Mouse (Mus musculus): ENCODE results near the gene Zbtb9. TPM values are rescaled to one million over a fixed set of nuclear protein-coding genes. Genes with fewer than 3 reads are reported as not detected.

Zbtb9 gene
- polyA plus RNA-seq, 1 experiment from 2014 or later, result 19.9 TPM

DNA sequence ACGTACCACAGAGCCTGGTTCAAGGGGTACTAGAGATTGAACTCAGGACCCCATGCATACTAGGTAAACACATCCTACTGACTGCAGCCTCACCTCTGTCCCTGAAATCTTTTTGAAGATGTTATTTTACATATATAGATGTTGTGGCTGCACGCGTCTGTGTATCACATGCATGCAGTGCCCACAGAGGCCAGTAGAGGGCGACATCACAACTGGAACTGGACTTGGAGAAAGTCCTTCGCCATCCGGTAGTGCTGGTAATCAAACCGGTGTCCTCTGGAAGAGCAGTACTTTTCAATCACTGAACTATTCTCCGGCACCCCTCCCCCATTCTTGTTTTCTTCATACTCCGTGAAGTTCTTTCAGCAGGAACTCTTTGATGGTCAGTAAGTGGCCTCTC is 31.5 kb downstream of the Zbtb9 start:
- no peak for ATAC-seq (ENCODE audit: low FRiP score, low TSS enrichment)
- Histone ChIP-seq H3K4me3 (ENCODE audit: low read length) (no peak overlapping the region), H3K27me3 (ENCODE audit: insufficient read depth, low read length) (no peaks in the 10 kb centered on the region), H3K9ac (replicated peaks; ENCODE audit: low read length) (no peak overlapping the region), H3K27ac (ENCODE audit: low read length) (no peak overlapping the region), H3K36me3 (ENCODE audit: insufficient read depth, low read length) (no peaks in the 10 kb centered on the region), H3K4me2 (replicated peaks; ENCODE audit: low read depth, low read length) (no peak overlapping the region), H3K4me1 (ENCODE audit: insufficient read depth, low read length) (no peaks in the 10 kb centered on the region), H3K9me3 (ENCODE audit: low read length) (peaks cover 5% of the 10 kb centered on the region; the same call in 1 of the 2 replicates)
- WGBS, result 37% methylated on average over 9 of the region's 9 CpGs

DNA sequence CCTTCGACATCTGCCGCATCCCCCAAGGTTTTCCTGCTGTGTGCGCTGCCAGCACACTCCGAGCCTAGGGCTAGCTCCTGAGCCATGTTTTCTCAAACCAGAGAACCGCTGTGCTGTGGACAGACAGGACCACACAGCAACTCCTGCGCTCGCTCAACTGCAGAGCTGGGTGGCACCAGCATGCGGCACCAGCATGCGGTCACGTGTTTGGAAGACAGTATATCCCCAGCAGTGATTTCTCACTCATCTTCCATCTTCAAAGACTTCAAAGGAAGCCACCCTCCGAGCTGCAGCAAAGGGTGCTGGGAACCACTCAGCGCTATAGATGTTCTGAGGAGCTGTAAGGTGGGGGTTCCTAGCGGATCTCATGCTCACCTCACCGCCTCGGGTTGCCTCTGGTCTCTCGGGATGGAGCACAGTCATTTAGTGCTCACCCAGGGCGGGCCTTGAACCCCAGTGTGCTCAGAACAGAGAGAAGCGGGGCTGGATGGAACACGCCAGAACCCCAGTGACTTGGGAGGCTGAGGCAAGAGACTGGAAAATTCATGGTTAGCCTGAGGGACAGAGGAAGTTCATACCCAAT is 32.0 kb downstream of the Zbtb9 start:
- no peak for ATAC-seq (ENCODE audit: low FRiP score, low TSS enrichment)
- no peaks in the 10 kb centered on the region for H3K27me3 ChIP-seq (ENCODE audit: insufficient read depth, low read length)
- no peak overlapping the region for H3K27ac ChIP-seq (ENCODE audit: low read length)
- 40% methylated on average over 19 of the region's 19 CpGs for WGBS
- H3K4me2 ChIP-seq (replicated peaks; ENCODE audit: low read depth, low read length), result no peak overlapping the region
- no peaks in the 10 kb centered on the region for H3K4me1 ChIP-seq (ENCODE audit: insufficient read depth, low read length)
- no peaks in the 10 kb centered on the region for H3K36me3 ChIP-seq (ENCODE audit: insufficient read depth, low read length)
- no peak overlapping the region for H3K4me3 ChIP-seq (ENCODE audit: low read length)
- no peak overlapping the region for H3K9ac ChIP-seq (replicated peaks; ENCODE audit: low read length)
- H3K9me3 ChIP-seq (ENCODE audit: low read length), result peaks cover 5% of the 10 kb centered on the region; the same call in 1 of the 2 replicates

DNA sequence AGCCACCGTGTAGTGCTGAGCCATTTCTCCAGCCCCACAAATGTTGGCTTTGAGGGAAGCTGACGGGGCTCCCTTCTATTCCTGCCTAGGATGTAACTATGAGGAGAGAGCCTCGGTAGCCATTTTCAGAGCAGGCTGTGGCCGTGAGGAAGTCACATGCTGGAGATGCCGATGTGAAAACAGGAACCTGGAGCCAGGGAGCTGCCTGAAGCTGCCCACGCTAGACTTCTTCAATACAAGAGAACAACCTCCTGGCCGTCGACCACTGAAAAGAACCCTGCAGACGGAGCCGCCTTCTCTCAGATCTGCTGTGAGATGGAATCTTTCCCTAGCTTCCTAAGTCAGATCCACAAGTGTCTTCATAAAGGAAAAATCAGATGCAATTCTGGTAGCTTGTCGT is 32.7 kb downstream of the Zbtb9 start:
- 56% methylated on average over 11 of the region's 11 CpGs for WGBS
- Histone ChIP-seq H3K27ac (ENCODE audit: low read length) (no peak overlapping the region), H3K4me2 (replicated peaks; ENCODE audit: low read depth, low read length) (no peak overlapping the region), H3K27me3 (ENCODE audit: insufficient read depth, low read length) (no peaks in the 10 kb centered on the region), H3K36me3 (ENCODE audit: insufficient read depth, low read length) (no peaks in the 10 kb centered on the region), H3K4me1 (ENCODE audit: insufficient read depth, low read length) (no peaks in the 10 kb centered on the region), H3K9me3 (ENCODE audit: low read length) (peaks cover 5% of the 10 kb centered on the region; the same call in 1 of the 2 replicates), H3K4me3 (ENCODE audit: low read length) (no peak overlapping the region), H3K9ac (replicated peaks; ENCODE audit: low read length) (no peak overlapping the region)
- no peak for ATAC-seq (ENCODE audit: low FRiP score, low TSS enrichment)

DNA sequence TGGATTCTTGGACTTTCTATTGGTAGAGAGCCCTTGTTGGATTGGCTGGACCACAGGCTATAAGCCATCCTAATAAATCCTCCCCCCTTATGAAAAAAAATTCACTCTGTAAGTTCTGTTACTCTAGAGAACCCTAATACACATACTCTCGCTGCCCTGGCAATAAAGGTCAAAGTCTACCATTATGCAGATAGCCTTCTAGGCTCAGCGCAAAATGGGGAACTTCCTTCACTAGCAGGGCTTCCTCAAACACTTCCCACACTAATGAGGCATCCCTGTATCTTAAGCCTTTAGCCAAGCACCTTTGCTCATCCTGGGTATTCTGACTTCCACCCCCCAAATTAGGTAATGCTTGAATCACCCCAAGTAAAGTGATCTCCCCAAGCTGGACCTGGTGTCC is 35.3 kb downstream of the Zbtb9 start:
- H3K9ac ChIP-seq (replicated peaks; ENCODE audit: low read length), result no peak overlapping the region
- no peaks in the 10 kb centered on the region for H3K27me3 ChIP-seq (ENCODE audit: insufficient read depth, low read length)
- no peaks in the 10 kb centered on the region for H3K36me3 ChIP-seq (ENCODE audit: insufficient read depth, low read length)
- H3K27ac ChIP-seq (ENCODE audit: low read length), result no peak overlapping the region
- peaks cover 5% of the 10 kb centered on the region; the same call in 1 of the 2 replicates for H3K9me3 ChIP-seq (ENCODE audit: low read length)
- no peak overlapping the region for H3K4me2 ChIP-seq (replicated peaks; ENCODE audit: low read depth, low read length)
- H3K4me1 ChIP-seq (ENCODE audit: insufficient read depth, low read length), result peaks cover 6% of the 10 kb centered on the region; the same call in 1 of the 2 replicates
- ATAC-seq (ENCODE audit: low FRiP score, low TSS enrichment), result no peak
- H3K4me3 ChIP-seq (ENCODE audit: low read length), result no peak overlapping the region
- 87% methylated on average over 2 of the region's 2 CpGs for WGBS

DNA sequence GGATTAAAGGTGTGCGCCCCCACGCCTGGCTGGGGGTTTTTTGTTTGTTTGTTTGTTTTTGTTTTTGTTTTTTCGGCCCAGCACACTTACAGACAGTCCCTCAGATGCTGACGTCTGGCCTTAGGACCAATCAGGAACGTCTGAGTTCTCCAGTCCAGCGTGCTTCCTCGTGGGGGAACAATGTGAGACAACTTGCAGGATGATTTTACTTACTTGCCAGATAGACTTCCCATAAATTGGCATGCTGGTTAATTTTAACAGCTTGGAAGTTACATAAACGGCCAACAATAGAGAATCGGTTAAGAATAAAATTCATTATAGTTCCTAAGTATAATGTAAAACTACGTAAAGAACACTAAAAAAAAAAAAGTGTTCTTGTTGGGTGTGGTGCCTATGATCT is 38.2 kb downstream of the Zbtb9 start:
- no peak overlapping the region for H3K4me2 ChIP-seq (replicated peaks; ENCODE audit: low read depth, low read length)
- H3K27me3 ChIP-seq (ENCODE audit: insufficient read depth, low read length), result no peaks in the 10 kb centered on the region
- no peaks in the 10 kb centered on the region for H3K36me3 ChIP-seq (ENCODE audit: insufficient read depth, low read length)
- H3K4me1 ChIP-seq (ENCODE audit: insufficient read depth, low read length), result peaks cover 6% of the 10 kb centered on the region; the same call in 1 of the 2 replicates
- H3K4me3 ChIP-seq (ENCODE audit: low read length), result no peak overlapping the region
- WGBS, result 87% methylated on average over 10 of the region's 10 CpGs
- no peaks in the 10 kb centered on the region for H3K9me3 ChIP-seq (ENCODE audit: low read length)
- H3K27ac ChIP-seq (ENCODE audit: low read length), result no peak overlapping the region
- H3K9ac ChIP-seq (replicated peaks; ENCODE audit: low read length), result no peak overlapping the region
- no peak for ATAC-seq (ENCODE audit: low FRiP score, low TSS enrichment)

DNA sequence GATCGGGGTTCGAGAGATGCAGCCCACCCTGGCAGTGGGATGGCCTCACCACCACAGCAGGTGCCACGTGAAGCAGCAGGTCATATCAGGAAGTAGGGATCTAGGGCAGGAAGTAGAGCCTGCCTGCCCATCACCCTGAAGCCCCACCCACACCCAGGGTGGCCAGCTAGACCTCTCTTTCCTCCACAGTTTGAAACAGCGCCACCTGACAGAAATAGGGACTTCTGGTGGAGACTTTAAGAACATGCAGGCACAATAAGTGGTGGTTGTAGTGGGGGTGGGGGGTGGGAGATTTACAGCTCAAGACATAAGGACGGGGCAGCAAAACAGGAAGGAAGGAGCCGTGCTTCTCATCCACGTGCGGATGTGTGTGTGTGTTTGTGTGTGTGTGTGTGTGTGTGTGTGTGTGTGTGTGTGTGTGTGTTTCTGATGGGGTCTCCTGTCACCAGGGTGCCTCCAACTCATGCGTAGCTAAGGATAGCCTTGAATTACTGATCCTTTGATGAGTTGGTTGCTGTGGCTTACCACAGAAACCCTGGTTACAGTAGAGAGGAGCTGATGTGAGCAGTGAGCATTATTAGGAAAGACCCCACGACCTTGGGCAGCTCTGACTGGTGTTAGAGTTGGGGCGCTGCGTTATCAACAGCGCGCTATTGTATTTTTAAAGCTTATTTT is 39.2 kb downstream of the Zbtb9 start:
- Histone ChIP-seq H3K9me3 (ENCODE audit: low read length) (no peaks in the 10 kb centered on the region), H3K27me3 (ENCODE audit: insufficient read depth, low read length) (no peaks in the 10 kb centered on the region), H3K9ac (replicated peaks; ENCODE audit: low read length) (0 out of 2 replicates have a peak overlapping the region, but pooled peaks have one; percentile 29), H3K4me3 (ENCODE audit: low read length) (no peak overlapping the region), H3K4me2 (replicated peaks; ENCODE audit: low read depth, low read length) (0 out of 2 replicates have a peak overlapping the region, but pooled peaks have one; percentile 13), H3K4me1 (ENCODE audit: insufficient read depth, low read length) (peaks cover 6% of the 10 kb centered on the region; the same call in 1 of the 2 replicates), H3K36me3 (ENCODE audit: insufficient read depth, low read length) (no peaks in the 10 kb centered on the region), H3K27ac (ENCODE audit: low read length) (peak overlapping the region; percentile 60)
- WGBS, result 45% methylated on average over 14 of the region's 14 CpGs
- no peak for ATAC-seq (ENCODE audit: low FRiP score, low TSS enrichment)

DNA sequence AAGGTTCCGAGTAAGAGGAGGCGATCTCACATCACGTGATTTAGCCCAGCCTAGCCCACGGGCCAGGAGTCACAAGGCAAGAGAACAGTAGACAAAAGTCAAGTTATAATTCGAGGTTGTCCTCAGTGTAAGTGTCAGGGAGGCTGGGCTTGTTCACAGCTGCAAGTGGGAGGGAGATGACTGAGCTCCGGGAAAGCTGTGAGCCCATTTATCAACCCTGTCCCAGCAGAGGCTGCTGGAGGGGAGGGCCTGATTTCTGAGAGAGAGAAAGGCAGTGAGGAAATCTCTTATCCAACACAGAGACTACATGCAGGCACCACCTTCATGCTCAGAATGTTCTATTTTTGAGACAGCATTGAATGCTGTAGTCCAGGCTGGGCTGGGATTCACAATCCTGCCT is 39.9 kb downstream of the Zbtb9 start:
- Histone ChIP-seq H3K27ac (ENCODE audit: low read length) (peak overlapping the region; percentile 60), H3K36me3 (ENCODE audit: insufficient read depth, low read length) (no peaks in the 10 kb centered on the region), H3K4me3 (ENCODE audit: low read length) (no peak overlapping the region), H3K4me1 (ENCODE audit: insufficient read depth, low read length) (peaks cover 6% of the 10 kb centered on the region; the same call in 1 of the 2 replicates), H3K4me2 (replicated peaks; ENCODE audit: low read depth, low read length) (0 out of 2 replicates have a peak overlapping the region, but pooled peaks have one; percentile 13), H3K9me3 (ENCODE audit: low read length) (no peaks in the 10 kb centered on the region), H3K27me3 (ENCODE audit: insufficient read depth, low read length) (no peaks in the 10 kb centered on the region), H3K9ac (replicated peaks; ENCODE audit: low read length) (0 out of 2 replicates have a peak overlapping the region, but pooled peaks have one; percentile 29)
- WGBS, result 30% methylated on average over 6 of the region's 6 CpGs
- 0 out of 2 replicates have a peak, but pooled peaks have one; percentile 16 for ATAC-seq (ENCODE audit: low FRiP score, low TSS enrichment)

DNA sequence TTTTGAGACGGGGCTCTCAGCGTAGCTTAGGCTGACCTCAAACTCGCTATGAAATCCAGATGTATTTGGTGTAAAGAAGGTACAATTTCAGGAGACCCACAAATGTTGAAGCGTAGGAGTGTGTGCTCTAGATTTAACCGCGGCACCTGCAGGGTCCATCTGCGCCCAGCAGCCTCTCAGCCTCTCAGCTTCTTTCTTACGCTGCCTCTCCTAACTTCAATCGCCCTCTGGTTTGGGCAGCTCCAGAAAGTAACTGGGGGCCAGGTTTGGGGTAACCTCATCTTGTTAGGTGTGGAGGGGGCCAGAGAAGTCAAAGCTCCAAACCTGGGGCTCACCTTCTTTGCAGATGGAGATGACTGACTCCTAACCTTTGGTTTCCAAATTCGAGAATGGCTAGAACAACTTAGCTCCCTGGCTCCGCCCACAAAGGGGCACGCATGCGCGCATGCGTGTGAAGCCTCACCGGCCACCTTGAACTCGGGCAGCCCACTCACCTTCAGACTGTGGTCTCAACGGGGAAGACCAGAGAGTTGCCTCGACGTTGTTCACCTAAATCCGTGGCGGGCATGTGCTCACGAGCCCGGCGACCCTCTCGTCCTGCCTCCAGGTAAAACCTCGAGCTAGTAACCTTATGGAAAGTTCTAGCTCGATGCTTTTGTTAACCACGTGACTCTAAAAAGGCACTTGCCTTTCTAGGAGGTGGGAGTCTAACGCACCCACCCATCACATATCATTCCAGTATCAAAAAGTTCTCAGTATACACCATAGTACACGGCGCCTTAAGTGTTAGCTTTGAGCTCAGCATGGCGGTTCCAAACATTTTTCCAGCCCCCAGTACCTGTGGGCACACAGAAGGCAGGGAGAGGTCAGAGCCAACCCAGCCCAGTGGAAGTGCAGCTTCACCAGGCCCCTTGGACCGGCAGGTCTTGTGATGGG is 44.9 kb downstream of the Zbtb9 start:
- peak overlapping the region; percentile 67 for H3K9ac ChIP-seq (replicated peaks; ENCODE audit: low read length)
- WGBS, result 8% methylated on average over 34 of the region's 34 CpGs
- ATAC-seq (ENCODE audit: low FRiP score, low TSS enrichment), result peak; percentile 66; the same call in 1 of the 2 replicates

DNA sequence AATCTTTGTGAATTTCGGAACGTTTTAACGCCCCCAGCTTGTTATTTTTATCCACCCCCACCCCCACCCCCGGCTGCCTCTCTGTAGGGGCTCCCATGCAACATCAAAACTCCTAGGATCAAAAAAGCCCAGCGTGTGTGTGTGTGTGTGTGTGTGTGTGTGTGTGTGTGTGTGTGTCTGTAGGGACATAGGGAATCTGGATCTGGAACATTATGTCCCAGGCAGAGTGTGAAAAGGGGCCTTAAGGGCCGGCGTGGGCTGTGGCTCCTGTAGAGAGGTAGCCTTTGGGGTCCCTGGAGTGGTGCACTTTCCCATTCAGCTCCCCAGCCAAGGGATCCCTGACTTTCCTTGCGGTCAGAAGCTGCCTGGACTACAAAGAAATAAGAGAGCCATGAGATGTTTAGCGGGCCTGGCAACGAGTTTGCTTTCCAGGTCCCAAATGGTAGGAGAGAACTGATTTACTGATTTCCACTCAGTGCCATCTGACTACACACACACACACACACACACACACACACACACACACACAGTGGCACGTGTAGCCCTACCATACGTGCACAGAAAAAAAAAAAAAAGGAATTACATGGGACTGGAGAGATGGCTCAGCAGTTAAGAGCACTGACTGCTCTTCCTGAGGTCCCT is 45.7 kb downstream of the Zbtb9 start:
- Histone ChIP-seq H3K27ac (ENCODE audit: low read length) (peak overlapping the region; percentile 29; the same call in 1 of the 2 replicates), H3K27me3 (ENCODE audit: insufficient read depth, low read length) (no peaks in the 10 kb centered on the region), H3K4me1 (ENCODE audit: insufficient read depth, low read length) (peaks cover 6% of the 10 kb centered on the region; the same call in 1 of the 2 replicates), H3K4me2 (replicated peaks; ENCODE audit: low read depth, low read length) (peak overlapping the region; percentile 63), H3K9ac (replicated peaks; ENCODE audit: low read length) (peak overlapping the region; percentile 67), H3K9me3 (ENCODE audit: low read length) (no peaks in the 10 kb centered on the region), H3K36me3 (ENCODE audit: insufficient read depth, low read length) (peaks cover 35% of the 10 kb centered on the region), H3K4me3 (ENCODE audit: low read length) (peak overlapping the region; percentile 55)
- no peak for ATAC-seq (ENCODE audit: low FRiP score, low TSS enrichment)
- 36% methylated on average over 11 of the region's 12 CpGs for WGBS

More for the DNA sequence above, 44.9 kb downstream of the Zbtb9 start:
- Histone ChIP-seq H3K9me3 (ENCODE audit: low read length) (no peaks in the 10 kb centered on the region), H3K4me1 (ENCODE audit: insufficient read depth, low read length) (peaks cover 7% of the 10 kb centered on the region; the same call in 1 of the 2 replicates), H3K4me2 (replicated peaks; ENCODE audit: low read depth, low read length) (peak overlapping the region; percentile 63), H3K27me3 (ENCODE audit: insufficient read depth, low read length) (no peaks in the 10 kb centered on the region), H3K36me3 (ENCODE audit: insufficient read depth, low read length) (peaks cover 28% of the 10 kb centered on the region), H3K4me3 (ENCODE audit: low read length) (peak overlapping the region; percentile 55), H3K27ac (ENCODE audit: low read length) (peak overlapping the region; percentile 62; the same call in 1 of the 2 replicates)

Measured in kidney, embryonic 16.5 days (tissue).